Mouse (Mus musculus) frontal cortex, postnatal 14 days (tissue): ENCODE data around the gene Olfr512.

ENCODE experiments used
- DNase-seq, 2 experiments: peaks; one replicate each; pipeline ENCODE4 v3.0.0; 2022; ENCODE audit warnings: low spot score in 2 of 2

Olfr512 gene

DNA sequence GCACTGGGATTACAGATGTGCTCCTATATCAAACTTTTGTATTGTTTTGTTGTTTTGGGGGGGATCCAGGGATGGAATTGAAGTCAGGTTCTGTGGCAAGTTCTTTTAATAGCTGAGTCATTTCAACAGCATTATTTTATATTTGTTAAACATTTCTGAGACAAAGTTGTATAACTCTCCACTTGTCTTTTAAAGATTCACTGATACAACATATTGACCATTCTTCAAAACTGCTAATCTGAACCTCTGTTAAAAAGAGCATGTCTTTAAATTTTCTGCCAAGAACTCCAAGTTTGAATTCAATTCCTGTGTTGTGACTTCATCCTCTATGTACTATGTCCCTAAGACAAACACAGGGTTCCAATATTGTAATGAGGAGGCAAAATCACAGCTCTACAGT, at the start of gene Olfr512:
Olfr512 (plus strand) TSS at position 301 of the 400 bp plus-strand sequence.
- no peak for DNase-seq

DNA sequence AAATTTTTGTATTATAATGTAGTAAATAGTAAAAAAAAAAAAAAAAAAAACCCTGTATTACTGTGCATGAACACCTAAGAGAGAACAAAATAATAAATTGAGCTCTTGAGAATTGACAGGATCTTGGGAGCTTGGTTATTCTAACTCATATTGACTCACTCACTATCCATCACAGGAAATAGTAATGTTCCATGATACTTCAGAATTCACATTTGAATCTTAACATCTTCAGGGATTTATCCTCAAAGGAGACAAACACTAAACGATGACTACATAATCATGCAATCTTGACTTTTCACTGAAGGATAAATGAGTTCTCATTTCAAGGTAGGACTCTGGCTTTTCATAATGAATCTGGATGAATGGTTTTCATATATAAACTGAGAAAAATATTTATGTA, 47.0 kb upstream of the Olfr512 start, which contains the start of gene Olfr510:
Olfr510 (plus strand) TSS at position 301 of the 400 bp plus-strand sequence.
- no peak for DNase-seq

DNA sequence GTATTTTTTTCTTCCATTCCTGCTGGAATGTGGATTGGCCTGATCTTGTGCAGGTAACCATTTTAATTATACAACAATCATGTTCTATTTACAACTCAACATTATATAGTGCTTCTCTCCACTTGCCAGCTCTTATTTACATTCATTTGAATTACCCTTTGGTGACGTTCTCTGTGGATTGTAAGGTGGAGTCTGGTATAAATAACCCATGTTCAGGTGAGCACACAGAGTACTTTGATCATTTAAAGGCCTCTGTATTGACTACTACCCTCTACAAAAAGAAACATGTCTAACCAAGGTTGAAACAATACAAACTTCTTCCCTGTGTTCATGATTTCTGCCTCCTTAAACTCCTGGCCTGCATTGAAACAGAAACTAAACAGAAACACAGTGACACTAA, 42.1 kb upstream of the Olfr512 start:
- no peak for DNase-seq

DNA sequence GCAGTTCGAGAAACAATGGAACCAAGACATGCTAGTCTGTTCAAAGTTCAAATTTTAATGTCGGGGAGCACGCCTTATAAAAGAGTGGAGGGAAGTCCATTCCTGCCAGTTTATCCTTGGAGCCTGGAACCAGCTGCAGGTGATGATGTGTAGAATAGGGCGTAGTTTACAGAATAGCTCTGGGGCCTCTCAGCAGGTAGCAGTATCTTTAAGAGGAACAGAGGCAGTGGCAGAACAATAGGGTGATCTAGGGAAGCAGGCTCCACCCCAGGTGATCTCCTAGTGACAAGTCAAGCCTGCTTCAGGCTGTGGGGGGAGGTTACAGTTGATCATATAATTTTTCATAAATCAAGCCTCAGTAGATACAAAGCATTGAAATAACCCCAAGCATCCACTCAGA, 34.2 kb upstream of the Olfr512 start:
- no peak for DNase-seq

DNA sequence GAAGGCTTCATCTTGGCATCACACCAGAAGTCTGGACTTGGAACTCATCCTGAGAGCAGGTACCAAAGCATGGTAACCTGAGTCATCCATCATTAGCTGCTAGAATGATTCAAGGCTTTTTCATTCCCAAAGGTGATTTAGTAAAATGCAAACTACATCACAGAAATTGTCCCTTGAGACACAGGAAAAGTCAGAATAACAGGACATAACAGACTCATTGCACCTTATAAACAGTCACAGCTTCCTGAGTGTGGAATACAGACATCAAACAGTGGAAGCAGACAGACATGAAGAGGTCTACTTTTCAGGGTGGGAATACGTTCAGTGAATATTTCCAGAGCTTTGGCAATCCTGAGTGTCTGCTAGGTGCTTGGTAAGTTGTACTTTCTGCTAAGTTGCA, 37.6 kb downstream of the Olfr512 start, which contains the start of gene Olfr513:
Olfr513 (plus strand) TSS at position 301 of the 400 bp plus-strand sequence.
- DNase-seq = no peak

DNA sequence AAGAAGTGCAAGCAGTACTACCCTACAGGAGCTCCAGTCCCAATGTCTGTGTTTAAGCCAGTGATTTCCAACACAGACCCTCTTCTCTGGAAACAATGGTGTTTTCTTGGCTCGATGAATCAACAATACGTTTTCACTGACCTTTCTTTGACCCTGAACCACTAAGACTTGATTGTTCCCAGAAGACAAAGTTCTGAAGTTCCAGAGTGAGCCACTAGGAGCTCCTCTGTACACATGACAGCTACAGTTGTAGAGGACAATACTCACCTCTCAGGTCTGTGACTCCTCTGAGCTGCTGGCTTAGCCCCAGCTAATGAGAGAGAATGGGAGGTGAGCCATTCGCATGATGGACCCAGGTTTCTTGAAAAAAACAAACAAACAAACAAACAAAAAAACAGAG, 47.3 kb downstream of the Olfr512 start:
- DNase-seq = no peak
